Mouse (Mus musculus) E14TG2a.4 (cell line): ENCODE measurements around the gene Cacna1f.

Experiments
- H3K27me3 ChIP-seq: 2 replicates; pipeline ENCODE4 v1.6.1; 2014; ENCODE audit warnings: low read length, control low read depth; ENCODE audit not compliant: insufficient read depth
- H3K36me3 ChIP-seq: 2 replicates; pipeline ENCODE4 v1.6.1; 2014; ENCODE audit warnings: low read length, control low read depth; ENCODE audit not compliant: insufficient read depth
- H3K4me1 ChIP-seq: replicated peaks from 2 replicates; pipeline ENCODE4 v1.6.1; 2014; ENCODE audit warnings: low read depth, low read length, control low read depth
- H3K4me3 ChIP-seq: replicated peaks from 2 replicates; pipeline ENCODE4 v1.5.1; 2014; ENCODE audit warnings: mild to moderate bottlenecking, low read length
- H3K9me3 ChIP-seq: 2 replicates; pipeline ENCODE4 v1.6.1; 2014; ENCODE audit warnings: low read length, control low read depth
- CTCF ChIP-seq: conservative IDR thresholded peaks from 2 replicates; pipeline ENCODE4 v1.5.1; 2014; ENCODE audit warnings: low read length
- NANOG ChIP-seq: IDR thresholded peaks from 2 replicates; pipeline ENCODE4 v1.6.1; 2014; ENCODE audit warnings: borderline replicate concordance, low read length, mixed read lengths
- POU5F1 ChIP-seq: IDR thresholded peaks from 2 replicates; pipeline ENCODE4 v1.6.1; 2014; ENCODE audit warnings: low read length, borderline replicate concordance

Gene Cacna1f

GRCm38 (mm10) chrX:7574087-7574884 is 32.6 kb upstream of the Cacna1f start, which contains the start of gene Ppp1r3f:
Gene Ppp1r3f (minus strand): TSS chrX:7574283.
- no peak for TF ChIP-seq NANOG
- no peak for TF ChIP-seq CTCF
- TF ChIP-seq POU5F1, result no peak
- Histone ChIP-seq H3K4me3 (peak within 1 kb of the TSS; percentile 82), H3K36me3 (no peaks in the 10 kb centered on the region), H3K4me1 (peaks cover 50% of the 10 kb centered on the region), H3K9me3 (no peaks in the 10 kb centered on the region), H3K27me3 (no peaks in the 10 kb centered on the region)

GRCm38 (mm10) chrX:7574885-7575231 is 32.0 kb upstream of the Cacna1f start:
- Histone ChIP-seq H3K9me3 (no peaks in the 10 kb centered on the region), H3K36me3 (no peaks in the 10 kb centered on the region), H3K27me3 (no peaks in the 10 kb centered on the region), H3K4me1 (peaks cover 44% of the 10 kb centered on the region), H3K4me3 (peak overlapping the region; percentile 82)
- no peak for TF ChIP-seq POU5F1
- no peak for TF ChIP-seq NANOG
- TF ChIP-seq CTCF, result no peak

GRCm38 (mm10) chrX:7581151-7581550 is 25.7 kb upstream of the Cacna1f start:
- H3K4me3 ChIP-seq, result no peak overlapping the region
- TF ChIP-seq POU5F1 (no peak), NANOG (no peak), CTCF (no peak)

GRCm38 (mm10) chrX:7583881-7584280 is 23.0 kb upstream of the Cacna1f start:
- Histone ChIP-seq H3K4me1 (peaks cover 4% of the 10 kb centered on the region), H3K36me3 (no peaks in the 10 kb centered on the region), H3K9me3 (no peaks in the 10 kb centered on the region), H3K4me3 (no peak overlapping the region), H3K27me3 (no peaks in the 10 kb centered on the region)
- no peak for TF ChIP-seq POU5F1
- no peak for TF ChIP-seq CTCF
- no peak for TF ChIP-seq NANOG

More at GRCm38 (mm10) chrX:7581151-7581550, 25.7 kb upstream of the Cacna1f start:
- H3K9me3 ChIP-seq, result no peaks in the 10 kb centered on the region
- H3K4me1 ChIP-seq, result no peaks in the 10 kb centered on the region
- no peaks in the 10 kb centered on the region for H3K27me3 ChIP-seq
- no peaks in the 10 kb centered on the region for H3K36me3 ChIP-seq

- Histone ChIP-seq H3K4me1 (peaks cover 8% of the 10 kb centered on the region), H3K9me3 (no peaks in the 10 kb centered on the region), H3K4me3 (no peak overlapping the region), H3K36me3 (no peaks in the 10 kb centered on the region), H3K27me3 (no peaks in the 10 kb centered on the region)
- TF ChIP-seq POU5F1 (no peak), NANOG (no peak), CTCF (no peak)
Observed at GRCm38 (mm10) chrX:7586356-7586755, 20.5 kb upstream of the Cacna1f start.

GRCm38 (mm10) chrX:7595371-7595770 is 11.5 kb upstream of the Cacna1f start:
- no peak for TF ChIP-seq CTCF
- TF ChIP-seq NANOG, result no peak
- no peak for TF ChIP-seq POU5F1
- Histone ChIP-seq H3K27me3 (no peaks in the 10 kb centered on the region), H3K4me1 (0 out of 2 replicates have a peak, but pooled peaks cover 5% of the 10 kb centered on the region), H3K9me3 (no peaks in the 10 kb centered on the region), H3K4me3 (no peak overlapping the region), H3K36me3 (peaks cover 63% of the 10 kb centered on the region)

GRCm38 (mm10) chrX:7604004-7604403 is 2.9 kb upstream of the Cacna1f start:
- Histone ChIP-seq H3K4me3 (no peak overlapping the region), H3K36me3 (peaks cover 37% of the 10 kb centered on the region), H3K4me1 (peaks cover 10% of the 10 kb centered on the region), H3K27me3 (peaks cover 12% of the 10 kb centered on the region), H3K9me3 (no peaks in the 10 kb centered on the region)
- TF ChIP-seq POU5F1 (no peak), NANOG (no peak), CTCF (no peak)

- H3K9me3 ChIP-seq, result no peaks in the 10 kb centered on the region
Observed at GRCm38 (mm10) chrX:7604879-7605574, 1.9 kb upstream of the Cacna1f start, which contains the start of gene Ccdc22. Gene Ccdc22 (minus strand): TSS chrX:7605517.

More at GRCm38 (mm10) chrX:7604879-7605574, 1.9 kb upstream of the Cacna1f start, which contains the start of gene Ccdc22:
- Histone ChIP-seq H3K4me3 (peak within 1 kb of the TSS; percentile 76), H3K27me3 (peaks cover 20% of the 10 kb centered on the region), H3K4me1 (peaks cover 12% of the 10 kb centered on the region), H3K36me3 (peaks cover 27% of the 10 kb centered on the region)
- no peak for TF ChIP-seq POU5F1
- TF ChIP-seq NANOG, result no peak
